Mouse (Mus musculus): ENCODE measurements around the gene Prr7.

Gene Prr7

DNA sequence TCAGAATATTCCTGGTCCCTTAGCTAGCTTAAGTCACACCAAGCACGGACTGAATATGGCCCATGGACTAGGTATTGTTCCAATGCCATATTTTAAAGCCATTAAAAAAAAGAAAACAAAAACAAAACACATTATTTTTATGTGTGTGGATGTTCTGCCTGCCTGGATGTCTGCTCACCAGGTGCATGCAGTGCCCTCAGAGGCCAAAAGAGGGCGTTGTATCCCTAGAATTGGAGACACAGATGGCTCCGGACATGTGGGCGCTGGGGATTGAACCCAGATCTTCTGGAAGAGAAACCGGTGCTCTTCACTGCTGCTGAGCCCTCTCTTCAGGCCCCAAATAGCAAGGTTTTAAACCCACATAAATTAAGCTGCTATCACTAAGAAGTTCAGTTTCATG is 14.0 kb downstream of the Prr7 start:
- DNase-seq (ENCODE audit: low spot score), result peak; percentile 61

GRCm38 (mm10) chr13:55479008-55479407 is 14.9 kb downstream of the Prr7 start:
- DNase-seq (ENCODE audit: low spot score), result no peak

DNA sequence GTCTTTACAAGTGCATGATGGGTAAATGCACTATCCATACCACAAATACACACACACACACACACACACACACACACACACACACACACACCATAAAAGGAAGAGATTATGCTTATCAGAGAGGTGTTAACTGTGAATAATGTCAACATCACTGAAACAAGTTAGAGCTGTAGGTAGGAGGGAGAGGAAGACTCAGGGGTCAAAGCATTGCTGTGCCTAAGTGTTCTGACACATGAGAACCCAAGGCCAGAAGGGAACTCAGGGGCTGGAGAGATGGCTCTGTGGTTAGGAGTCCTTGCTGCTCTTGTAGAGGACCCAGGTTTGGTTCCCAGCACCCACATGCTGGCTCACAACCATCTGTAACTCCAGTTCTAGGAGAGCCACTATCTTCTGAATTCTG is 15.9 kb downstream of the Prr7 start:
- DNase-seq (ENCODE audit: low spot score), result no peak

DNA sequence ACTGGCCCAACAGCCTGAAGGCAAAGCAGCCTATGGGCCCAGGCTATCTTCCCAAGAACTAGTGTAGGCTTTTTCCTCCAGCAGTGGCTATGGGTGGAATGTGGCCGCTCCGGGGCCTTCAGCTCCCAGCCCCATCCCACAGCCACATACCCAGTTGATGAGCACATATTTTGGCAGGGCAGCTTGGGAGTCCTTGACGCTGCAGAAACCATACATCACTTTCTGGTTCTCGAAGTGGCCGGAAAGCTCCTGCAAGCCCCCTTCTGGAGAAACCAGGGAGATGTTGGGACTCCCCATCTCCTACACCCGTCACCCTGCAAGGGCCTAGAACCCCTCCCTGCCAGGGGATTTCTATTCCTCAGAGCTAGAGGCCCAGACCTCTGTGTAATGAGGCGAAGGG is 18.5 kb downstream of the Prr7 start:
- no peak for DNase-seq (ENCODE audit: low spot score)

DNA sequence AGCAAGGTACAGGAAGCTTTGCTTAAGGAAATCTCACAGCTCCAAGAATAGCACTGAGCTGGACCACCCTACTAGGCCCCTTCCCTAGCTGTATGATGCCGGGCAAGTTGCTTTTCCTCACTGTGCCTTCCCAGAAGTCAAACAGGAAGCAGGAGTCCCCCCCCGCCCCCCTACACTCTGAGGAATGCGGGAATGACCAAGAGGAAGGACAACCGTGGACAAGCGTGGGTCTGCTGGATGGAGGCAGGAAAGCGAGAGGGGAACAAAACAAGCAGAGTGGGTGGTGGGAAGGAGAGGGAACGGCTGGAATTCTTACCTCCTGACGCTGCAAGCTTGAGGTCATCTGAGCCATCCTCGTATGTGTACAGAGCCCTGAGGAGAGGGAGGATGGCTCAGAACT is 19.0 kb downstream of the Prr7 start:
- no peak for DNase-seq (ENCODE audit: low spot score)

- DNase-seq (ENCODE audit: low spot score), result peak; percentile 76
Measured at GRCm38 (mm10) chr13:55483593-55483992, 19.5 kb downstream of the Prr7 start.

- DNase-seq (ENCODE audit: low spot score), result no peak
Measured at GRCm38 (mm10) chr13:55484520-55485088, 20.5 kb downstream of the Prr7 start.

DNA sequence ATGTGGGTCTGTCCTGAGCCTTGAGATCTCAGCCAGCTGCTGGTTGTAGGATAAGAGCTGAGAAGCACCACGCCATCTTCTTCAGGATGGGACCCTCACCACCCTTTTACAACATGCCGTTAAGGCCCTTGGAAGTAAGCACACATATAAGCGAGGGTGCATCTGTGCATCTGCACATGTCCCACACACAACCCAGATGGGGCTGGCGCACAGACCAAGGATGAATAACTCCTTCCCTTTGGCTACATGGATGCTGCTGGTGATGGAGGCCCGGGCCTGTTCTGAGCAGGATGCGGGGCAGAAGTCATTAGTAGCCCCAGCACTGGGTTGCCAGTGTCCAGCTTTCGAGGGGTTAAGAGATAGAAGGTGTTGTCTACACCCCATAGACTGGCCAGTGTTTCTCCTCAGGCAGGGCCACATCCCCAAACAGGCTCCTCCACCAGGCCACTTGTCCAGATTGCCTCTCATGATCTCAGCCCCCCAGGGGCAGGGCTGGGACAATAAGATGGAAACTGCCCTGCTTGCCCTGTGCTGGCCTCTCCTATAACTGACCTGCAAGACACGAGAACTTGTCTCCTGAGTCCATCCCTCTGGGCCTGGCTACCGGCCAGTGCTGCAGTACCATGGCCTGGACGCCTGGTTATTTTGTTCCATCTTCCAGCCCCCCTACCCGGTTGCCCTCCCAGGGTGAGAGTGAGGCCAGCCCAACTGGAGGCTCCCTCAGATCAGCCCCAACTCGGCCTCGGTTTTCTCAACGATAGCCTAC is 22.1 kb downstream of the Prr7 start:
- DNase-seq (ENCODE audit: low spot score), result no peak

DNA sequence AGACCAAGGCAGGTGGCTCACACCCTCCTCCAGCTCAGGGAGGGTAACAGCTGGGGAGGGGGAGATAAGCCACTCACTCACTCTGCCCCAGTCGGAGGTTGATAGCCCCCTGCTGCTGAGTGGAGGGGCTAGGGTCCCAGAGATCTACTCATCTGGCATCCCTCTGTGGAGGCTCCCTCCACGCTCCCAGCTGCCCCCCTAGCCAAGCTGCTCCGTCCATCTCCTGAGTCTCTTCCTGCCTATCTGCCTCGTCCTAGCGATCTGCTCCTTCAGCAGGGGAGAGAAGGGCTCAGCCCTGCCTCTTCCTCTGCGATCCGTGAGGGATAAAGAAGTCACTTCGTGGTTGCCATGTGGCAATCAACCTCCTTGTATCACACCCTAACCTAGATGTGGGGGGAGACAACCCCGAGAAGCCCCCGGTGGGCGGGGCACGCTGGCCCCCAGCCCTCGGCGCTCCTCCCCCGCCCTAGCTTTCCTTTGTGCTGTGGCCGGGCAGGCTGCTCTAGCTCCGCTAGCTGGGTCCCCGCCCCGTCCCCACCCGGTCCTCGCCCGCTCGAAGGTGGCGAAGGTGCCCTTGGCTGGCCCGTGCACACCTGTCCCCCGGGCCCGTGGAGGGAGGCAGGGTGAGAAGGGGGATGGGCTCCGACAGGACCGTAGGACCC is 23.0 kb downstream of the Prr7 start:
- peak; percentile 70 for DNase-seq (ENCODE audit: low spot score)

DNA sequence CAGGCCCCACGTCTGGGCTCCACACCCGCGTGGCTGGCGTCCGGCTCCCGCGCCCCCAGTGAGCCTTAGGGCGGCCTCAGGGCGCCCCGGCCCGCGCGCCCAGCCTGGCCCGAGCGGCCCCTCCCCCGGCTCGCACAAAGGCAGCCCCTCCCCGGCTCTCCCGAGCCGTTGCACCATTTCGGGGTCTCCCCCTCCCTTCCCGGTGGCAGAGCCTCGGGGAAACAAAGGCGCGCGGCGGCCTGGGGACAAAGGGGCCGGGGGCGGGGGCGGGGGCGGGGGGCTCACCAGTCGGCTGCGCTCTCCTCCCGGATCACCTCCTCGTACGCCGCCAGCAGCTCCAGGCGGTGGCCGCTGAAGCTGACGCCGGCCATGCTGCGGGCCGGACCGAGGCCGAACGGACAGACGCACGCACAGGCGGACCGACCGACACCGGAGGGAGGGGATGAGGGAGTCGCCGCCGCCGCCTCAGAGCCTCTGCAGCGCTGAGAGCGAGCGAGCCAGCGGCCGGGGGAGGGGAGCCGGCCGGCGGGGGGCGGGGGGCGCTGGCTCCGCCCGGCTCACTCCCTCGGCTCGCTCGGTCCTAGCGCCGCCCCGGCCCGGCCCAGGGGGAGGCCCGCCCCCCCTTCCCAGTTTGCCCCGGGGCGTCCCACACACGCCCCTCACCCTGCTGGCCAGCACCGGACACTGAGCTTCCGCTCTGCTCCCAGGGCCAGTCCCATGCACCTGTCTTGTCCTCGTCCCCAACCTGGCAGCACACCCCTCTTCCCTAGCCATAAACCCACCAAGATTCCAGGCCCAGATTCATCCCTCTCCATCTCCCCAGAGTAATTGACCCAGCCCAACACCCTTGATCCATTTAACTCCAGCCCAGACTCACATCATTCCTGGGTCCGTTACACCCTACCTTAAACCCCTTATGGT is 23.8 kb downstream of the Prr7 start, which contains the start of gene Dbn1:
Gene Dbn1, minus strand, starts transcription at position 534 of the 921 bp plus-strand sequence.
- peak; percentile 84 for DNase-seq (ENCODE audit: low spot score)

DNA sequence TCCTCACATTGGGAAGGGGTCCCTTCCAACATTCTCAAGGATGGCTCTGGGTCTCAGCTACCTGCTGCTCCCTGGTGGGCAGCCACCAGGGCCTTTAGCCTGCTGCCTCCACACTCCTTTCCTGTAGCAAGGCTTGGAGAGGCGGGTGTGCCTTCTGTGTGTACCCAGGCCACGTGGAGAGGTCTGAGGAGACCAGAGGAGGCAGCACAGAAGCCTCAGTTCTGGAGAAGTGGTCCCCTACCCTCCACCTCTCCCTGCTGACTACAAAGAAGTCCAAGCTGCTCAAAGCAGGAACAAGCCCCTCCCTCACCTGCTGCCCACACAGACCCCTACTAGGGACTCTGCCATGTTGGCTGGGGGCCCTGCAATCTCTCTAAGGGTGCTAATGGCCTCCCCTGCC is 30.2 kb downstream of the Prr7 start:
- DNase-seq (ENCODE audit: low spot score), result no peak

DNA sequence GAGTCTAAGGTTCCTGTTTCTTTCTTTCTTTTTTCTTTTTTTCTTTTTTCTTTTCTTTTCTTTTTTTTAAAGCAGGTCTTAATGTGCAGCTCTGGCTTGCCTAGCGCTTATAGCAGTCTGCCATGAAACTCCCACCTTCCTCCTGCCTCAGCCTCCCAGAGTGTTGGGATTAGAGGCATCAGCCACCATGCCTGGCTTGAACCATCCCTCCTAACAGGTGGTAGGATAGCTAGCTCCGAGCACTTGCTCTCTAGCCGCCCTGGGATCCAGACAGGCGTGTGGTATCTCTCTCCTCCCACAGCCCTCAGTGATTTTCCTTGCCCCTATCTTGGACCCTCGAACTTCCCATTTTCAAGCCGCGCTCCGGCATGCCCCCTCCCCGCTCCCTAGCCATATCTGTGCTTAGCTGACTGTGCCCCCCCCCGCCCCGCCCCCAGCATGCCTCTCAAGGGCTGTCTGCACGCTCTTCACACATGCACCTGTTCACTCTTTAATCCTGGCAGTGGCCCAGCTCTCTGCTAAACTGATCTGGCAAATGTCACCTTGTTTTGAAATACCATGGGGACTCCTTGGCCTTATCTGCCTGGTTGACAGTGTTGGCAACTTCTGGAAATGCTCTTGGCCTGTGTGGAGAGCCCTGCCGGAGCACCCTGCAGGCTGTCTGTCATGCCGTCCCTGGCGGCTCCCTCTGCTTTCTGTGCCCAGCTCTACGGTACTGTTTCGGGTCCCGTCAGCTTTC is 31.0 kb downstream of the Prr7 start:
- DNase-seq (ENCODE audit: low spot score), result no peak

- DNase-seq (ENCODE audit: low spot score), result no peak
Measured at GRCm38 (mm10) chr13:55495702-55496101, 31.6 kb downstream of the Prr7 start.

GRCm38 (mm10) chr13:55496661-55497060 is 32.6 kb downstream of the Prr7 start:
- no peak for DNase-seq (ENCODE audit: low spot score)

- no peak for DNase-seq (ENCODE audit: low spot score)
Measured at GRCm38 (mm10) chr13:55498906-55499305, 34.8 kb downstream of the Prr7 start.

DNA sequence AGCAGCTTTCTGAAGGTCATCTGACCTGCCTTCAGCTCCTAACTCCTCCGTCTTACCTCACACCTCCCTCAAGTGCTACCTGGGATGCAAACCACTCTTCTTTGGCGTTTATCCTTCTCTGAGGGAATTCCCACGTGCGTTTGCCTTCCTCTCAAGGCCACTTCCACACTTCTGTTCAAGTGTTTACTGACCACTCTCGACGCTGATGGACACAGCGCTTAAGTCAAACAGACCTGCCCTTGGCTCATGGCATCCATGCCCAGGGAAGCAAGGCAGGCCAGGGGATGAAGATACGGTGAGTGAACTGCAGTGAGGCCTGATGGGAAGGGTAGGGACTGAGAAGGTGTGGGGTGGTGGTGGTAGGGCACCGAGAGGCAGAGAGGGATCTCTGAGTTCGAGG is 36.5 kb downstream of the Prr7 start:
- no peak for DNase-seq (ENCODE audit: low spot score)

GRCm38 (mm10) chr13:55502405-55502804 is 38.3 kb downstream of the Prr7 start:
- no peak for DNase-seq (ENCODE audit: low spot score)

DNA sequence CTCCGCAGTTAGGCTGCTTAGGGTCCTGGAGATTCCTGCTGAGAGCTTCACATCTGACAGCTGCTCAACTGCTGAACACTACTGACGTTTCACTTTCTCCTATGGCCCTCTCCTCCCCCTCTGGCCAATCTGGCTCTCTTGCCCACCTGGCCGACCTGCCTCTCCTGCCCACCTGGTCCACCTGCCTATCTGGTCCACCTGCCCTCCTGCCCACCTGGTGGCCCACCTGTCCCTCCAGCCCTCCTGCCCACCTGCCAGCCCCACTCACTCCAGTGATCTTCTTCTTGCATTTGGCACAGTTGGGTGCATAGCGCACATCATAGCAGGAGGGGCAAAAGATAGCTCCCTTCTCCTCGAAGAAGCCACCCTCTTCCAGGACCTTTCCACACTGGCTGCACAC is 40.3 kb downstream of the Prr7 start:
- no peak for DNase-seq (ENCODE audit: low spot score)

- no peak for DNase-seq (ENCODE audit: low spot score)
Measured at GRCm38 (mm10) chr13:55505810-55506209, 41.7 kb downstream of the Prr7 start.

DNA sequence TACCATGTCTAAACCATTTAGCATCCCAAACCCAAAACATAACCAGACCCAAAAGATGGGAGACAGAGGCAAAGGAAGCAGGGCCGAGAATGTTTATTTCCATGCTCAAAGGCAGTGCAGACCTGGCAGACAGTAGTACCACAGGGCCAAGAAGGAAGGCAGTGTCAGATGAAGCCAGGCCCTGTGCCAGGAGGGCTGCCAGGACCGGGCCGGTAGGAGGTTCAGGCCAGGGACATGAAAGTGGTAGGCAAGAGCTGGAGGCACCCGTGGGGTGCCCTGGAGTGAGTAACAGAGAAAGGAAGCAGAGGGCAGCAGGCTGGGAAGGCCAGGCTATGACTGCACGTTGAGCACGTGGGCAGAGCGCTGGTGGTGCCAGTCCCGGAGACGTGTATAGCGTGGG is 42.6 kb downstream of the Prr7 start:
- no peak for DNase-seq (ENCODE audit: low spot score)

- DNase-seq (ENCODE audit: low spot score), result no peak
Measured at GRCm38 (mm10) chr13:55507877-55508276, 43.8 kb downstream of the Prr7 start.

DNA sequence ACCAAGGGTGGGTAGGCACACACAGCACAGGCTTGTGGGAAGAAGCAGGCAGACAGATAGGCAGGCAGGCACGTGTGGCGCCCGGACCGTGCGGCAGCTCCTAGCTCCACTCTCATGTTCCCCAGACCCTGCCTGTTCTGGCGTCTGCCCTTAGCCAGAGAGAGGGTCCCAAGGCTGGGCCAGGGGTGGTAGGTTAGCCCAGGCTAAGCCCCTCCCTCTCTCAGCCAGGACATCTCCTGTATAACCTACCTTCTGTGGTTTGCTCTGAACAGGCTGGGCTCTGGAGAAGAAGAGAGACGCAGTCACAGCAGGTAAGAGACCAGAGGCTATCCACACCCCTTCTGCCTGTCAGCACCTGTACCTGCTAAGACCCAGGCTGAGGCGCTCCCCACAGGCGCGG is 44.5 kb downstream of the Prr7 start:
- DNase-seq (ENCODE audit: low spot score), result no peak
